Mouse (Mus musculus) testis, adult 2 months (tissue): Measurements from ENCODE around the gene Susd6. TPM values are rescaled to one million over a fixed set of nuclear protein-coding genes. Genes with fewer than 3 reads are reported as not detected.
"Not testable (repeated sequence)": the region's sequence is repeated elsewhere in the genome, so short reads cannot be mapped to it uniquely, and the experiment has no call there.

Experiments used
- H3K27ac ChIP-seq: fragments of 200-500 bp; 2 replicates; pipeline ENCODE4 v1.5.1; 2012; ENCODE audit warnings: low read depth, low read length; ENCODE audit not compliant: control insufficient read depth, insufficient read depth
- H3K27me3 ChIP-seq: fragments of 200-500 bp; 2 replicates; pipeline ENCODE4 v1.6.1; 2012; ENCODE audit warnings: mild to moderate bottlenecking, low read length, moderate library complexity; ENCODE audit not compliant: control insufficient read depth, insufficient read depth
- H3K36me3 ChIP-seq: fragments of 200-500 bp; 2 replicates; pipeline ENCODE4 v1.6.1; 2012; ENCODE audit warnings: mild to moderate bottlenecking, low read length; ENCODE audit not compliant: control insufficient read depth, insufficient read depth
- H3K4me1 ChIP-seq: fragments of 200-500 bp; 2 replicates; pipeline ENCODE4 v1.6.1; 2012; ENCODE audit warnings: low read length; ENCODE audit not compliant: control insufficient read depth, insufficient read depth
- H3K4me3 ChIP-seq: fragments of 200-500 bp; 2 replicates; pipeline ENCODE4 v1.5.1; 2012; ENCODE audit warnings: low read depth, mild to moderate bottlenecking, low read length, moderate library complexity, mixed read lengths; ENCODE audit not compliant: control insufficient read depth
- CTCF ChIP-seq: fragments of 200-500 bp; IDR thresholded peaks from 2 replicates; pipeline ENCODE4 v1.5.1; 2012; ENCODE audit warnings: low read depth, mild to moderate bottlenecking, inconsistent platforms, low read length, moderate library complexity; ENCODE audit not compliant: control insufficient read depth, insufficient read depth, insufficient replicate concordance
- POLR2A ChIP-seq: fragments of 200-500 bp; IDR thresholded peaks from 2 replicates; pipeline ENCODE4 v1.6.1; 2012; ENCODE audit warnings: low read depth, mild to moderate bottlenecking, inconsistent platforms, low read length, moderate library complexity; ENCODE audit not compliant: control insufficient read depth
- polyA plus RNA-seq: library from polyadenylated mRNA; depleted of rRNA; stranded (reverse); fragments of >200 nt; gene quantifications from 2 replicates; pipeline ENCODE4 v1.2.3, GENCODE M21; 2012

Gene Susd6
- polyA plus RNA-seq, 1 experiment: 46.0 TPM

DNA sequence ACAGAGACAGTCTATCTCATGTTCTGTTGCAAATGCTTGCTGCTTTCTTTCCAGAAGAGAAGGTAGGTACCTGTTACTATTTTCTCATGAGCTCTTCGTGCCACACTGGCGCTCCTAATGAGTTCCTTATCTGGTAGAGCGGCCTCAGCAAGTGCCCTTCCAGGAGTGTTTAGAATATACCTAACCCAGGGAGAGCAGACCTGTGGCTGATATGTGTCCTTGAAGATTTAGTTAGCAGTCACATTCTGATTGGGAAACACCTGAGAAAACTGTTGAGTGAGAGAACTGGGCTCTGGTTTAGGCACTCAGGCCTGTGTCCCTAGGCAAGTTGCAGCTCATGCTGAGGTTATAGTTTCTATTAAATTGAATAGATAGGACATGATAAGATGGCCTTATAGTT is 25.6 kb downstream of the Susd6 start:
- H3K4me3 ChIP-seq: no peak overlapping the region
- no peak overlapping the region for H3K27ac ChIP-seq
- H3K36me3 ChIP-seq: no peaks in the 10 kb centered on the region
- TF ChIP-seq POLR2A (no peak), CTCF (no peak)
- H3K27me3 ChIP-seq: no peaks in the 10 kb centered on the region
- peaks cover 4% of the 10 kb centered on the region for H3K4me1 ChIP-seq

DNA sequence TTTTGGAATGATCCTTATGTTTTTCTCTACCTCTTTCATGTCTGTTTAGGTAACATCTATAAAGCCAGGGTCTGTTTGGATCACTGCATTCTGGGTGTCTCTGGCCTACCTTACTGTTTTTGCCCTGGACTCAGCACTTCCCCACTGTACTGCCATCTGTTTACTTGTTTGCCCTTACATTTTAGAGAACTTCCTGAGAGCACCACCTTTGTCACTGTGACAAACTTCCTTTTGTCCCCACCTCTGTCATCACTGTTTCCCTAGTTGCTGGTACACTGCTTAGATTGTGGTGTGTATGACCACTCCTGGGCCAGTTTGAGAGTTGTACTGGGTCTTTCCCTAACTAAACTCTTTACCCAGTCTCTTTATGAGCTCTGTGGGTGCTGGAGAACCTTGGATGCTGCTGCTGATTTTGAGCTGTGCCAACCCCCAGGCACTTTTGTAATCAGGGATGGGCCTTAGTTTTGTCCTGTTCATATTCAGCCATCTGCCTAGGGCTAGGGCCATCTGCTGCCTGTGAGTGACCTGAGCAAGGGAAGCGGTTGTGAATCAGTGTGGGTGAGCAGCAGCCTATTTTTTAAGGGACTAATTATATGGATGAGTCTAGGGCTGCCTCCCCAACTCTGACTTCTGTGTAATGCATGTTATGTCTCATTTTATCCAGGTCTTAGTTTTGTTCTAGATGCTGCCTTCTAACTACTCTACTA is 26.2 kb downstream of the Susd6 start:
- H3K27me3 ChIP-seq: no peaks in the 10 kb centered on the region
- no peak overlapping the region for H3K4me3 ChIP-seq
- peak overlapping the region; percentile 62 for H3K27ac ChIP-seq
- H3K4me1 ChIP-seq: peaks cover 4% of the 10 kb centered on the region
- no peak for TF ChIP-seq CTCF
- TF ChIP-seq POLR2A: no peak
- no peaks in the 10 kb centered on the region for H3K36me3 ChIP-seq

DNA sequence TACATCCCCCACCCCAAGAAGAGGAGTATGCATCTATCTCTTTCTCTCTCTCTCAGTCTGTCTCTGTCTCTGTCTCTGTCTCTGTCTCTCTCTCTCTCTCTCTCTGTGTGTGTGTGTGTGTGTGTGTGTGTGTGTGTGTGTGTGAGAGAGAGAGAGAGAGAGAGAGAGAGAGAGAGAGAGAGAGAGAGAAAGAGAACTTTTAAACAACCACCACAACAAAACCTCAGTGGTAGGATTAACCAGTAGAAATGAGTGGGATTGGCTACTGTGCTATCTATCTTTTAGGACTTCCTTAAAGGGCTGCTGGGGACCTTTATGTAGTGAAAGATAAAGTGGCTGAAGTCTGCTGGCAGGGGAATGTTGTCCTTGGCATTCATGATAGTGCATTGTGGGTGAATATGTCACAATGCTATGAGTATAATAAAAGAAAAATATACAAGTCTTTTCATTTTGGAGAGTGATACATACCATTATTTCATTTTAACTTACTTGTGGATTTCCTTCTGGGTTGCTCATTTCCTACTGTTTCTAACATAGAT is 27.5 kb downstream of the Susd6 start:
- Histone ChIP-seq H3K4me1 (peaks cover 4% of the 10 kb centered on the region), H3K36me3 (no peaks in the 10 kb centered on the region), H3K27me3 (no peaks in the 10 kb centered on the region), H3K4me3 (no peak overlapping the region), H3K27ac (no peak overlapping the region)
- TF ChIP-seq POLR2A (no peak), CTCF (no peak)

DNA sequence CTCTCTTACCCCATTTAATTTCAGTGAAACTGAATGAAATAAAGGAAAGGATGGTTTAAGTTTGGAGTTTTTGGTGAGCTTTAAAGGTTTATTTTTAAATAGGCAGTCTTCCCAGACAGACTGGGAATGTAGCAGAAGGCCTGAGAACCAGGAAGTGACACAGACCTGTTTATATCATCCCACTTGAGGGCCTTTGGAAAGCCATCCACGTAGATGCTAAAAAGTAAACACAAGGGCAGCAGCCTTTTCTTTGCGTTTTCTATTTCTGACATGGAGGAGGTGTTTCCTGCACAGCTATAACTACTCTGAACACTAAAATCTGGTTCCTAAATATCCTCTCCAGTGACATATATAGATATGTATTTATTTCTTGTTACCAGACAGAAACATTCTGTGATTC is 28.7 kb downstream of the Susd6 start:
- not testable (repeated sequence) for H3K27ac ChIP-seq, H3K27me3 ChIP-seq, H3K4me1 ChIP-seq, H3K36me3 ChIP-seq, H3K4me3 ChIP-seq

DNA sequence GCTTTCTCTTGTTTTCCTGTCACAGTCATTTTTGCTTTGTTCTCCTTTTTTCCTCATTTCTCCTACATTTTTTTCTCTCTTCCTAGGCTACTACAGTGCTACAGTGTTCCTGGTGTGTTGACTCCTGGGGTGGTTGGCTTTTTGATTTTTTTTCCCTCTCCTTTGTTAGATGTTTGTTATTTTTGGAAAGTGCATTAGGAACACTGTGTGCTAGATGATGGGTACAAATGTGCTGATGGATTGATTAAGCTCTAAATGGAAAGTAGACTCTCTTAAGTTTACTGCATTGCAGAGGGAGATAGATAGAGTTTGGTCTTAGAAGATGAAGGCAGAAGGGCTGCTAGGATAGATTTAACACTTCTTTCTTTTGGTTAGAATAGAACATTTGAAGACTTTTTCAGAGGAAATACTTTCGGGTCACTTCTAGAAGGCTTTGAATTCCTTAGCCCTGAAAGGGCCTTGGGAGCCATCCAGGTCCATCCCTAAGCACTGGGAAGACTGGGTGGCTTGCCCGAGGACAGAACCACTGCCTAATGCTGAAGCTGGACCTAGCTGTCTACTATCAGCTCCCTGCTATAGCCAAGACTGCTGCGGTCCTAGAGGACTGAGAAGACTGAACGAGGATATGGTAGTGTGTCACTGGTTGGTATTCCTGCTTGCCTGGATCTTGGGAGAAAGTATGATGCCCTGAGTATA is 31.1 kb downstream of the Susd6 start:
- H3K4me1 ChIP-seq: peaks cover 3% of the 10 kb centered on the region
- no peaks in the 10 kb centered on the region for H3K27me3 ChIP-seq
- H3K36me3 ChIP-seq: no peaks in the 10 kb centered on the region
- peak overlapping the region; percentile 63 for H3K27ac ChIP-seq
- no peak overlapping the region for H3K4me3 ChIP-seq
- TF ChIP-seq POLR2A (no peak), CTCF (no peak)

DNA sequence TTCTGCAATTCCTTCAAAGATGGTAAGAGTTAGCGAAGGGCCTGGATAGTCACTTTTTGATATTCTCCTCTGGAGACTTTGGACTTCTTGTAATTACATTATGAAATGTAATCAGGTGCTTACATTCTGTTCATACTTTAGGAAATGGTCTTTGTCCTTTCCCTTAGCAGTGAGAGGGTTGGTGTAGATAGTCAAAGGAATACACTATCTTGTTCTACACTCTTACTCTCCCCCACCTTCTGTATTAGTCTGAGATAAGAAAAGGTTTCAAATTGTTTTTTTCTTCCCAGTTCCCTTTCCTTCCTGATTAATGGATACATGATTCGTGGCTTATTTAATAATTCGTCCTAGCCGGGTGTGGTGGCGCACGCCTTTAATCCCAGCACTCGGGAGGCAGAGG is 32.2 kb downstream of the Susd6 start:
- Histone ChIP-seq H3K4me3 (no peak overlapping the region), H3K4me1 (no peaks in the 10 kb centered on the region), H3K27me3 (no peaks in the 10 kb centered on the region), H3K36me3 (no peaks in the 10 kb centered on the region), H3K27ac (no peak overlapping the region)
- TF ChIP-seq POLR2A (no peak), CTCF (no peak)

DNA sequence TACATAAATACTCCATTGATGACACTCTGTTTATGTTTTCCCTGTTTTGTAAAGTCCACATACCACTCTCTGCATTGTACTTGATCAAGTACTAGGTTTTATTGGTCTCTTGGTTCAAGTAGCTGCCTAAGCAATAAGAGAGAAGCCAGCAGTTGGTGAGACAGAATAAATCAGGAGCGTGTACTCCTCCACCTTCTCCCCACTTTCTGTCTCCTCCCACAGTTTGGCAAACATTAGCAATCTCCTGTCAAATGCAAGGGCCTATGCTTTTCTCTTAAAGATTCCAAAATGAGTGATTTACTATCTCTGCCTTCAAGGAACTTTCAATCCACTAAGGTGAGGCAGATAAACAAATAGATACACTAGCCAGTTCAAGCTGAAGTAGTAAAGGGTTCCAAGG is 33.9 kb downstream of the Susd6 start:
- TF ChIP-seq CTCF: no peak
- no peaks in the 10 kb centered on the region for H3K4me1 ChIP-seq

More for the DNA sequence above, 33.9 kb downstream of the Susd6 start:
- no peaks in the 10 kb centered on the region for H3K27me3 ChIP-seq
- no peak overlapping the region for H3K4me3 ChIP-seq
- no peak overlapping the region for H3K27ac ChIP-seq
- no peaks in the 10 kb centered on the region for H3K36me3 ChIP-seq
